Mouse (Mus musculus) intestine, postnatal 0 days (tissue): Measurements from ENCODE around the gene 1700092M07Rik. TPM values are rescaled to one million over a fixed set of nuclear protein-coding genes. Genes with fewer than 3 reads are reported as not detected.
A peak's percentile ranks its signal among the peaks of the same experiment; 100 is the strongest.

ENCODE experiments used
- ATAC-seq: fragments of 200-750 bp; cut with Nextera tagmentation; 2 replicates; pipeline ENCODE4 v1.8.0; 2017; ENCODE audit warnings: mild to moderate bottlenecking, moderate TSS enrichment, moderate library complexity
- H3K27ac ChIP-seq: fragments of 300-500 bp; sonication (generic); 2 replicates; pipeline ENCODE4 v1.5.1; 2014; ENCODE audit warnings: mild to moderate bottlenecking, low read depth, low read length, moderate library complexity
- H3K27me3 ChIP-seq: fragments of 300-500 bp; sonication (generic); replicated peaks from 2 replicates; pipeline ENCODE4 v1.6.1; 2014; ENCODE audit warnings: low read length, mixed read lengths; ENCODE audit not compliant: control insufficient read depth, insufficient read depth
- H3K36me3 ChIP-seq: fragments of 300-500 bp; sonication (generic); 2 replicates; pipeline ENCODE4 v1.6.1; 2014; ENCODE audit warnings: mild to moderate bottlenecking, moderate library complexity; ENCODE audit not compliant: control insufficient read depth, insufficient read depth
- H3K4me1 ChIP-seq: fragments of 300-500 bp; sonication (generic); replicated peaks from 2 replicates; pipeline ENCODE4 v1.6.1; 2014; ENCODE audit warnings: antibody characterized with exemption, low read length, mixed read lengths; ENCODE audit not compliant: control insufficient read depth, insufficient read depth
- H3K4me2 ChIP-seq: fragments of 300-500 bp; sonication (generic); replicated peaks from 2 replicates; pipeline ENCODE4 v1.6.1; 2014; ENCODE audit warnings: low read depth, mild to moderate bottlenecking, moderate library complexity
- H3K4me3 ChIP-seq: fragments of 300-500 bp; sonication (generic); 2 replicates; pipeline ENCODE4 v1.5.1; 2014; ENCODE audit warnings: low read depth, low read length
- H3K9ac ChIP-seq: fragments of 300-500 bp; sonication (generic); 2 replicates; pipeline ENCODE4 v1.6.1; 2014; ENCODE audit warnings: mild to moderate bottlenecking, low read depth, low read length
- H3K9me3 ChIP-seq: fragments of 300-500 bp; sonication (generic); 2 replicates; pipeline ENCODE4 v1.6.1; 2016; ENCODE audit warnings: mixed run types; ENCODE audit not compliant: control insufficient read depth
- CTCF ChIP-seq: sonication (generic); IDR thresholded peaks from 2 replicates; pipeline ENCODE4 v1.5.1; 2016; ENCODE audit warnings: low read depth, mild to moderate bottlenecking, control low read depth, antibody characterized with exemption, moderate library complexity
- WGBS: fragments of 180-500 bp; shearing (Covaris S2); extraction: QIAGEN DNeasy Blood & Tissue Kit; methylation state at CpG from one replicate; pipeline ENCODE4 v1.1.7; 2014; 5-methylcytosine and 5-hydroxymethylcytosine counted together
- polyA plus RNA-seq: library from polyadenylated mRNA; unstranded; fragments of >200 nt; fragmentation: Nextera tagmentation; extraction: Ambion mirVana; gene quantifications from 2 replicates; pipeline ENCODE4 v1.2.1, GENCODE M21; 2015

Gene 1700092M07Rik
- polyA plus RNA-seq, 1 experiment from 2014 or later: 0.56 TPM

GRCm38 (mm10) chr19:8711506-8711905 lies 29.0 kb upstream of the 1700092M07Rik start:
- Histone ChIP-seq H3K4me1 (no peaks in the 10 kb centered on the region), H3K4me2 (peak overlapping the region; percentile 69), H3K9ac (peak overlapping the region; percentile 90; the same call in 1 of the 2 replicates), H3K27me3 (no peaks in the 10 kb centered on the region), H3K4me3 (peak overlapping the region; percentile 96), H3K36me3 (peaks cover 44% of the 10 kb centered on the region), H3K27ac (peak overlapping the region; percentile 35; the same call in 1 of the 2 replicates), H3K9me3 (no peaks in the 10 kb centered on the region)
- no peak for TF ChIP-seq CTCF
- no peak for ATAC-seq
- WGBS: 47% methylated on average over 4 of the region's 4 CpGs

DNA sequence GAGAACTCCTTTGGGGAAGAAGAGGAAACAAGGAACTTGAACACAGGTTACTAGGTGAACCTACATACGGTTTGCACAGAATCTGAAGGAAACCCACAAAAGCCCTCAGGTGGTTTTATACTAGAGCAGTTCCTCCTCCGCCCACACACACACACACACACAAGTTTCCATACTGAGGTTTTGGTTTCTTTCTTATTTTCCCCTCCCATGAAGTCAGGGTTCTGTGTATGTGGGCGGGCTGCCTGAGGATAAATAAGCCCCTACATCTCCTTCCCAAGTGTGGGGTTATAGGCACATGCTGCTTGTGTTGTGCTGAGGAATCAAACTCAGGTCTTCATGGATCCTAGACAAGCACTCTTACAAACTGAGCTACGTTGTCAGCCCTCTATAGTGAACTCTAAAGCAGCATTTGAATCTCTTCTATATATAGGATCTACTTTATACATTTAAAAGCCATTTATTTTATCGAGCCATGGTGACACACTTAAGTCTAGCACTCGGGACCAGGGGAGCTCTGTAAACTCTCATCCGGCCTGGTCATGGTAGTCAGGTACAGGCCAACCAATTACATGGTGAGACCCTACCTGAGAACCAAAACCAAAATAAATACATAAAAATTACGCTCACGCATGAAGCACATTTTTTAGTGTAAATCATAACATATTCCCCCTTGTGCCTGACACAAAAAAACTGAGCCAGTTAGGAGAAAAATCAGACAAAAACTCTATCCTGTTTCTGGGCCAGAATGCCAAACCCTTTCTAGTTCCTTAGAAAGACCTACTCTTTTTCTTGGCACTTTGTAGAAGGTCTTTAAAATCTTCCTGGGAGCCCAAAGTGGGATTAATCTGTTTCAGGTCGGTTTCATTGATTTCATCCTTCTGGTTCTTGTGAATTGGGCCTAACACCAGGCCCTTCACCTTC lies 28.3 kb upstream of the 1700092M07Rik start:
- Histone ChIP-seq H3K4me1 (no peaks in the 10 kb centered on the region), H3K4me2 (peak overlapping the region; percentile 69), H3K27me3 (no peaks in the 10 kb centered on the region), H3K36me3 (peaks cover 37% of the 10 kb centered on the region), H3K9me3 (no peaks in the 10 kb centered on the region), H3K9ac (peak overlapping the region; percentile 90), H3K27ac (peak overlapping the region; percentile 97), H3K4me3 (peak overlapping the region; percentile 96)
- TF ChIP-seq CTCF: no peak
- no peak for ATAC-seq
- 31% methylated on average over 10 of the region's 10 CpGs for WGBS

- no peaks in the 10 kb centered on the region for H3K27me3 ChIP-seq
- H3K36me3 ChIP-seq: peaks cover 30% of the 10 kb centered on the region
- under 1% methylated on average over 13 of the region's 13 CpGs for WGBS
- TF ChIP-seq CTCF: no peak
- peak overlapping the region; percentile 69 for H3K4me2 ChIP-seq
- peak overlapping the region; percentile 90 for H3K9ac ChIP-seq
- H3K4me3 ChIP-seq: peak overlapping the region; percentile 96
- no peaks in the 10 kb centered on the region for H3K4me1 ChIP-seq
- H3K9me3 ChIP-seq: no peaks in the 10 kb centered on the region
- H3K27ac ChIP-seq: peak overlapping the region; percentile 97
- peak; percentile 74 for ATAC-seq
Measured at GRCm38 (mm10) chr19:8712870-8713305, 27.6 kb upstream of the 1700092M07Rik start.

DNA sequence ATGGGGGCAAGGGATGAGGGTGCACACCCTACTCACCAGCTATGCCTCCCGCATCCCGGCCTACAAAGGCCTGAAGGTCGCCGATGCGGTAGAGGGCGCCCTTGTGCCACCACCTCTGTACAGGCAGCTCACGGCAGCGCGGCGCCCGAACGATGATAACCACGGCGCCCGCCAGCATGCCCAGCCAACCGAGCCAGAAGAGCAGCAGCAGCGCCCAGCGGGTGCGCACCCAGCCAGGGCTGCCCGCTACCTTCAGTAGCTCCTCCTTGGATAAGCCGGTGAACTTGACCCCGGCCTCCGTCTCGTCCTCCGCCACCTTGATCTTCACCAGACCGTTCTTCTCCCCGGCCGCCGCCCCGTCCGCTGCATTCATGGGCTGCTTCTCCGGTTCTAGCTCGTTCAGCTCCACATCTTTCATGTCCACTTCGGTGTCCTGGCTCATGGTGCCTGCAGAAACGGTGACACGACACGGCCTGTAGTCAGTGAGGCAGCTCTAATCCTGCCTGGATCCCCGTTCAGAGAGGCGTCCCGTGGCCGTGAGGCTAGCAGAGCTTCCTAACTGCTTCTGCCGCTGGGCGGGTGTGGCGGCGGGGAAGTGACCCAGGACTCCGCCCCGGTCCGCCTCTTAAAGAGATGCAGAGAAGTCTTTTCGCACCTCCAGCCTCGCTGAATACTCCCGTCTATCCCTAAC lies 27.1 kb upstream of the 1700092M07Rik start:
- H3K27me3 ChIP-seq: no peaks in the 10 kb centered on the region
- H3K4me1 ChIP-seq: no peaks in the 10 kb centered on the region
- peak; percentile 83 for ATAC-seq

DNA sequence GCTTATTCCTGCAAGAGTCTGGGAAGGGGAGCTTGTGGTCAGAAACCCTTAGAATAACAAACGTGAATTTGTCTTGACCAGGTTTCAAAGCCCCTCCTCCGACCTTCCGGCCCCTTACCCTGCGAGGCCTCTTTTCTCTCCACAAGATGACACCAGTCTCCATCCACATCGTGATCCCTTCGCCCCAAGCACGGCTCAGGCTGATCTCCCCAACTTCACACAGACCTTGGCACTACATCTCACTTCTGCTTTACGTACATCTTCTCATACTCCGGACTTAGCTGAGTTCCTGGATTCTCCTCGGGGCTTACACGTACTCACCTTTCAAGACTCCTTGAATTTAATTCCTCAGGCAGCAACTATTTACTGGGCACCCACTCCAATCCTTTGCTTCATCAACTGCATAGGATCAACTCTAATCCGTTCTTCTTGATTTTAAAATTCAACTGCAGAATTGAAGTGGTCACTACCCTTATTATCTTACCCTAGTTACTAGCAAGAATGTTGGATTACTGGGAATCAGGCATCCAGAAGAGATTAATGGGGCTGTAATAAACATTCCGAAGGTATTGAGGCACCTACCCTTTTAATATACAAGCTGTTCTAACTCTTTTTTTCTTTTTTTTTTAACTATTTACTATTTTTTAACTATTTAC lies 26.4 kb upstream of the 1700092M07Rik start:
- Histone ChIP-seq H3K4me1 (no peaks in the 10 kb centered on the region), H3K36me3 (peaks cover 18% of the 10 kb centered on the region), H3K4me3 (peak overlapping the region; percentile 96), H3K9me3 (no peaks in the 10 kb centered on the region), H3K27me3 (no peaks in the 10 kb centered on the region), H3K27ac (peak overlapping the region; percentile 97), H3K4me2 (peak overlapping the region; percentile 69), H3K9ac (peak overlapping the region; percentile 90; the same call in 1 of the 2 replicates)
- TF ChIP-seq CTCF: no peak
- no peak for ATAC-seq
- WGBS: 8% methylated on average over 13 of the region's 13 CpGs

More for the DNA sequence above, 27.1 kb upstream of the 1700092M07Rik start:
- Histone ChIP-seq H3K9me3 (no peaks in the 10 kb centered on the region), H3K9ac (peak overlapping the region; percentile 90), H3K36me3 (peaks cover 24% of the 10 kb centered on the region), H3K4me3 (peak overlapping the region; percentile 96), H3K27ac (peak overlapping the region; percentile 97), H3K4me2 (peak overlapping the region; percentile 69)
- under 1% methylated on average over 51 of the region's 51 CpGs for WGBS
- peak; percentile 91 for TF ChIP-seq CTCF
